Mouse (Mus musculus) spleen, adult 18-20 months (tissue): ENCODE data around the gene Ubc.
A peak's percentile ranks its signal among the peaks of the same experiment; 100 is the strongest.

Experiments
- DNase-seq, 2 experiments: peaks; one replicate each; pipeline ENCODE4 v3.0.0; 2022; ENCODE audit warnings: mixed read lengths in 2 of 2

Ubc gene

DNA sequence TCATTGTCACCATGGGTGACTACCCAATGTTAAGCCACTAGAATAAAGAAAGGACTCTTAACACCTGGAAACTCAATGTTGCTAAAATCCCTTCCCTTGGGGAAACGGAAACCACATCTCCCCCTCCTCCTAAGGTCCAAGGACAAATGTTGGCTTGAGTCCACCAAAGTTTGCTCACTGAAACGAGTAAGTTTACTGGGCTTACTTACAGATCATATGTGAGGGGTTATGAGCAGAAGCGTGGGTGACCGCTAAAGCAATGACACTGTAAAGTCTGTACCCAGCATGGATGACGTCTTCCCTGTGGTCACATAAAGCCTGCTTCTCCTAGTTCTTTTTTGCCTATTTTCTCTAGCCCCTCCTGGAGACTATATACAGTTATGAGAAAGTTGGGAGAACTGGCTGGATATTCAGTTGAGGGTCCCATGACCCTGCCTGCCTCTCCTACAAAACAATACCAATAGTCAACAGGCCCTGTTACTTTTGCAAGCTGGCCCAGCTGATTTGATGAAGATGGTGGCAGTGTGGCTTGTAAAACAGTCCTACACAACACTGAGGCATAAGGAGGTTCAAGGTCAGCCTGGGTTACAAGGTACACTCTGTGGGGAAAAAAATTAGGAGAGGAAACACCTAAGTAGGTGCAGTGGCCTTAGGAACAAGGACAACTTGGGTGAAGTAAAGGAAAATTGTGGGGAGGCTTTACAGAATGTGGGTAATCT lies 7.9 kb downstream of the Ubc start:
- no peak for DNase-seq

DNA sequence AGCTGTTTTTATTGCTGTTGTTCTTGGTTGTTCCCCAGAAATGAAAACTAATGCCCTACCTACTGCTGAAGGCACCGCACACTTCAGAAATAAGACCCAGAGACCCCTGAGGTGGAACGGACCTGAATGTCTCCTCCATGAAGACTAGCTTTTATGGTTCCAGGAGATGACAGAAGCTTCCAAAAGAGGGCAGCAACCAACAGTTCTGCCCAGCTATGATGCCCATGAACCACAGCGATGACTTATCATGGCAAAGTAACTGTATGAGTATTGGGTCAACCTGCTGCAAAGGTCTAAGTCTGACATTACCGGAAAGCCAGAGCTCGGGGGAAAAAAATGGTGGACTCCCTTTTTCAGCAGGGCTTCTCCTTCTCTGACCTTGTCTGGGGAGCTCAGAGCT lies 11.1 kb downstream of the Ubc start:
- DNase-seq = no peak

GRCm38 (mm10) chr5:125377214-125377613 lies 12.8 kb downstream of the Ubc start:
- DNase-seq = no peak

DNA sequence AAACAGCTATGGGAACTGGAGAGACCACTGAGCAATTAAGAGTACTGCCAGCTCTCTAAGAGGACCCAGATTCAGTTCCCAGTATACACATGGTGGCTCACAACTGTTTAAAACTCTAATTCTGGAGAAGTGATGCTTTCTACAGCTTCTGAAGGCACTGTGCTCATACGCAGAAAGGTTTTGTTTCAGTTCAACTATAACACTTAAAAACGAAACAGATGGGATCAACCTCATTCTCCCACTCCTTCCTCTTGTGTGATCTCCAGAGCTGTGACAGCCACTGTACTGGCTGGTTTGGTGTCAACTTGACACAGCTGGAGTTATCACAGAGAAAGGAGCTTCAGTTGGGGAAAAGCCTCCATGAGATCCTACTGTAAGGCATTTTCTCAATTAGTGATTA lies 14.1 kb downstream of the Ubc start:
- DNase-seq = no peak

- DNase-seq = no peak
Observed at GRCm38 (mm10) chr5:125372027-125372426, 18.0 kb downstream of the Ubc start.

DNA sequence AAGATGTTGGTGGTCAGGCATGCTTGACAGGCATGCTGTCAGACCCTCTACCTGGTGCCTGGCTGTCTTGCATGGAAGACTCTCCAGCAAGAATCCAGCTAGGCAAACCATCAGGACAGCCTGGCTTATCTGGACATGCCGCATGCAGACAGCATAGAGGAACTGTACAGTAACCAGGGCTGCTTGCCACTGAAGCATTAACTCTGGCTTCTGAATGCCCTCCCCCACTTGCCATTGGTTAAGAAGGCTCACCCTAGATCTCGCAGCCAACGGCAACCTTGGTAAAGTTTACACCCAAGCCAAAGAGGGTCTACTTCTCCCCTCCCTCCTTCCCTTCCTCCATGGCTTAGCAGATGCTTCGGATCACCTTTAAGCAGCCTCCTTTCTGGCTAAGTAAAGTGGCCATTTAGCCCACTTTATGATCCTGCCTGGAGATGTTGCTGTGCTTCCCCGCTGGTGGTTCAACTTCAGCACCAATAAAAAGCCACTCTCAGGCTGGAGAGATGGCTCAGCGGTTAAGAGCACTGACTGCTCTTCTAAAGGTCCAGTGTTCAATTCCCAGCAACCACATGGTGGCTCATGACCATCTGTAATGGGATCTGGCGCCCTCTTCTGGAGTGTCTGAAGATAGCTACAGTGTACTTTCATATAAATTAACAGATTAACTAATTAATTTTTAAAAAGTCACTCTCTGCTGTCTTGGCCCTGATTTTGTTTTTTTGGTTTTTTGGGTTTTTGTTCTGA lies 18.9 kb downstream of the Ubc start:
- DNase-seq = no peak

DNA sequence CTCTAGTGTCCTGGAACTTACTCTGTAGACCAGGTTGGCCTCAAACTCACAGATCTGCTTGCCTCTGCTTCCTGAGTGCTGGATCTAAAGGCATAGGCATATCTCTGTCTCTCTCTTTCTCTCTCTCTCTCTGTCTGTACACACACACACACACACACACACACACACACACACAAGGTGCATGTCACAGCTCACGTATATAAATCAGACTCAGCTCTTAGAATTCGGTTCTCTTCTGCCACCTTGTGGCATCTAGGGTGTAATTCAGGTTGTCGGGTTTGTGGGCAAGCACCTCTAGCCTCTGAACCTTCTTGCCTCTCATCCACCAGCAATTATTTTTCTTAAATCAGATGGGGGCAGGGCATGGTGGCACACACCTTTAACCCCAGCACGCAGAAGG lies 21.4 kb downstream of the Ubc start:
- peak in 1 of 2 experiments; percentile 55 for DNase-seq

- no peak for DNase-seq
Observed at GRCm38 (mm10) chr5:125368156-125368555, 21.8 kb downstream of the Ubc start.

GRCm38 (mm10) chr5:125364851-125365429 lies 25.1 kb downstream of the Ubc start:
- no peak for DNase-seq

DNA sequence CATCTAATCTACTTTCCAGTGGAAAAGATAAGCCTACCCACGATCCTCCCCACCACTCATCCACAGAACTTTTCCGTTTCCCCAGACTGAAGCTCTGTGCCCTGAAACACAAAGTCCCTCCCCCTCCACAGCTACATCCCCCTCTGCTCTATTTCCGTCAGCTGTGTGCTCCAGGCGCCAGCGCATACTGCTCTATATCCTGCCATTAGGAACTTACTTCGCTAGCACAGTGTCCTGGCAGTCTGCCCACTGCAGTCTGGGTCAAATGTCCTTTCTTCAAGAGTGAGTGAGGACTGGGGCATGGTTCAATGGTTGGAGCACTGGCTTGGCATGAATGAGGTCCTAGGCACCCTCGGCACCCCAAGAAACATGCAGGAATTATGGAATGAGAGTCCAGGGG lies 26.1 kb downstream of the Ubc start:
- DNase-seq = no peak

DNA sequence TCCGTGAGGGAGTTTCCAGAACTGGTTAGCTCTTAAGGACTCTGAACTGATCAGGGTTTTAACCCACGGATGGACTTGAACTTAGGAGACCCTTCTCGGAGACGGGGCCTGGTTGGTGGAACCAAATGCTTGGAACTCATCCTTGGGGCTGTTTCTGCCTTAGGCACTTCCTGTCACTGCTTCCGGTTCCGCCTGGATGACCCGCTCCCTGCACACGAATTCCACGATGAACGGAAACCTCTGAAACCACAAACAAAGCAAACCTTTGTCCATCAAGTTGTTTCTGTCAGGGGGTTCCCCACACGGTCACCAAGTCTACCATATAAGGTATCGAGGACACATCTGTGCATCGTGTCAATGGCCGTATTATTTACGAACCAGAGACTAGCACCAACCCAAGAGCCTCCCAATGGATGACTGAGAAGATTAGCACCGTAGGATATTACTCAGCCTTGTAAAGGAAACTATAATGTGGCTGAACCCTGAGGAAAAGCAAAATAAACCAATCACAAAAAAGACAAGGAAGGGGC lies 29.0 kb downstream of the Ubc start:
- no peak for DNase-seq

DNA sequence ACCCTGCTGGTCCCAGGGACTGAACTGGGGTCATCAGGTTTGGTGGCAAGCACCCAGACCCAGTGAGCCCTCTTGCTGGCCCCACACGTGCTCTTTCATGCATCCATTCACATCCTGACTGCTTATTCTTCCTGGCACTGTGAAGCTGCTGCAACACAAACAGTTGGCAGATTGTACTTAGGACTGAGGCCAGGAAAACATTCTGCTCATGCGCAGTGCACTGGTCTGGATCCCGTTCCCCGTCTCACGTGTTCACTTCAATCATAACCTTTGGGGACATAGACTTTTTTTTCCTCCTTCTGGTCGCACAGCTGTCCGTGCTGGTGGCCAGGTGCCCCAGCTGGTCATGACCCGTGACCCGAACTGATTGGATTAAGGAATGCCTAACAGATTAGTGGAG lies 29.4 kb downstream of the Ubc start:
- DNase-seq = no peak

GRCm38 (mm10) chr5:125358270-125358608 lies 31.8 kb downstream of the Ubc start:
- DNase-seq = peak in 1 of 2 experiments; percentile 30

DNA sequence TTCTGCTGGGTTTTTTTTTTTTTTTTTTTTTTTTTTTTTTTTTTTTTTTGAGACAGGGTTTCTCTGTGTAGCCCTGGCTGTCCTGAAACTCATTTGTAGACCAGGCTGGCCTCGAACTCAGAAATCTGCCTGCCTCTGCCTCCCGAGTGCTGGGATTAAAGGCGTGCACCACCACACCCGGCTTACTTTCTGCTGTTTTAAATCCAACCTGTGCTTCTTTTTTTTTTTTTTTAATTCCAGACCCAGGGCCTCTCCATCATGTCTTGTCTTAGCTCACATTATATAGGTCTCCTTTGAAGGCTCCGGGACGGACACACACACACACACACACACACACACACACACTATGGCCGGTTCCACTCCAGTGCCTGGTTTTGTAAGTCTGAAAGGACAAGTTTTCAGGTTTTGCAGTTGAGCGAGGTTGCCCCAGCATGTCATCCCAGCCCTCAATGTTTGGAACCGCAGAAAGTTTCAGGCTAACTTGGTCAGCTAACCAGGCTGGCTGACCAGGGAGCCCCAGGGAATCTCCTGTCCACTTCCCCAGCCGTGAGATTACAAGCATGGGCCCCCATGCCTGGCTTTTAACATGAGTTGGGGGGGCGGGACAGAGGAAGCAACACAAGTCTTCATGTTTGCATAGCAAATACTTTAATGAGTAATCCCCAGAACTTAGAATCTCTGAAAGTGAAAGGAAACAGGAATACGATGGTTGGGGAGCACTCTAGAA lies 32.3 kb downstream of the Ubc start:
- DNase-seq = no peak

GRCm38 (mm10) chr5:125355650-125356049 lies 34.4 kb downstream of the Ubc start:
- no peak for DNase-seq

GRCm38 (mm10) chr5:125354885-125355492 lies 35.0 kb downstream of the Ubc start:
- no peak for DNase-seq

DNA sequence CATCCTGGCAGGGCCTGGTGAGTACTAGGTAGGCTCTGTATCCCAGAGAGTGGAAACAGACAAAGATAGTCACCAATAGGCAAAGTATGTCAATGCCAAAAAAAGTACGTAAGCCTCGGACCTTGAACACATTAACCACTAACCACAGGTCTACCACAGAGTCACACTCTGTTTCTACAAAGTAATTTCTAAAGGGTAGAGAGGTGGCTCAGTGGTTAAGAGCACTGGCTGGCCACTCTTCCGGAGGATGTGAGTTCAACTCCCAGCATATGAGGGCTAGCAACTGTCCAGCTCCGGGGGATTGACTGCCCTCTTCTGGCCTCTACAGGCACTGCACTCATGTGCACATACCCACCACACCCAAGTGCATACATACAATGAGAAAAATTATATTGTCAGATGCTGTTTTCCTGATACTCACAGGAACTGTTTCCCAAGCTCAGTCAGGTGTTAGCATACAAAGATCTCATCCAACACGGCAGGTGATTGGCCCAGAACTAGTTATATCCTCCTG lies 37.2 kb downstream of the Ubc start:
- no peak for DNase-seq

- no peak for DNase-seq
Observed at GRCm38 (mm10) chr5:125351939-125352338, 38.1 kb downstream of the Ubc start.

- DNase-seq = no peak
Observed at GRCm38 (mm10) chr5:125351057-125351456, 38.9 kb downstream of the Ubc start.

- no peak for DNase-seq
Observed at GRCm38 (mm10) chr5:125349391-125349790, 40.6 kb downstream of the Ubc start.

GRCm38 (mm10) chr5:125348487-125348886 lies 41.5 kb downstream of the Ubc start:
- DNase-seq = peak in 1 of 2 experiments; percentile 59

GRCm38 (mm10) chr5:125348067-125348466 lies 41.9 kb downstream of the Ubc start:
- DNase-seq = no peak

- no peak for DNase-seq
Observed at GRCm38 (mm10) chr5:125344296-125344695, 45.7 kb downstream of the Ubc start.
